Mouse (Mus musculus) kidney, adult 10 weeks (tissue): ENCODE measurements around the gene Abca12. TPM values are rescaled to one million over a fixed set of nuclear protein-coding genes. Genes with fewer than 3 reads are reported as not detected.

Source experiments
- polyA plus RNA-seq: library from polyadenylated mRNA; stranded (reverse); fragments of 350-450 nt; fragmentation: Illumina TruSeq; extraction: RNeasy Lipid Tissue Mini Kit (QIAGEN cat#74804); gene quantifications from one replicate; pipeline ENCODE4 v1.2.3, GENCODE M21; 2014; ENCODE audit warnings: low read depth, low replicate concordance

Abca12 gene
- not detected for polyA plus RNA-seq

DNA sequence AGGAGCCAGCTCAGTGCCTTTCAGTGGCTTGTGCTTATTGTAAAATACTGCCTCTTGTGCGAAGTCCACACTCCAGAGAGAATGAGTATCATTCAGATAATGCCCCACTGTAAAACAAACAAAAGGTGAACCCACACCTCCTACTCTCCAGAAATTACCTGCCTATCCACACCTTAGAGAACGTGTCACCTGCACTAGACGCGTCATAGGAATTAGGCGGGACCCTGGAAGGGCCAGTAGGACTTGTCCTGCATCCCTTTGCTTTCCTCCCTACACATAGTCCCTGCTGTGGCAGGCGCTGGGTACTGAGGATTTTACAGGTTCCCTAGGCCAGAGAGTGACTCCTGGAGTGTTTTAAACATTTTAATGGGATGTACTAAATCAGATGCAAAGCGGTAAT, at the start of gene Abca12:
TSS of gene Abca12 (minus strand) at position 101 of the 400 bp plus-strand sequence.

Other genes with a start within 250 kb of the Abca12 start
- gene Atic, start 142.2 kb upstream of the Abca12 start, polyA plus RNA-seq, result 41.8 TPM
- gene Fn1, start 238.3 kb upstream of the Abca12 start, polyA plus RNA-seq, result 9.8 TPM